Mouse (Mus musculus) embryonic stem cell, embryonic (primary cell): ENCODE data around the gene Timm8a2.

Experiments used
- CTCF ChIA-PET, 4 experiments: fragments of 300-600 bp in 2 of 4; fragments of 350-600 bp in 2 of 4; sonication (Branson Sonifier 250); formaldehyde crosslinking; loops; one replicate each; lab custom pipeline; 2022; ENCODE audit warnings: inconsistent platforms in 2 of 4; lab: Charles Lee
- POLR2A ChIA-PET, 4 experiments: fragments of 300-600 bp in 2 of 4; fragments of 350-600 bp in 2 of 4; sonication (Branson Sonifier 250); formaldehyde crosslinking; loops; one replicate each; lab custom pipeline; 2022; ENCODE audit warnings: antibody characterized with exemption in 4 of 4, inconsistent platforms in 1 of 4; lab: Charles Lee

Gene Timm8a2

GRCm38 (mm10) chr14:122068801-122069695 is 34.6 kb downstream of the Timm8a2 start:
- POLR2A ChIA-PET = interaction anchor here in 2 of 4 experiments (0.9 to 2.0 kb wide), 5 partner anchors 35 to 191 kb away, joined by 3 to 5 read pairs (median 4); partner anchors contain the start of genes Tm9sf2 (in 2 of the 2) and Ubac2 (in 1 of the 2)
- CTCF ChIA-PET = interaction anchor here in 1 of 4 experiments (0.8 kb wide), 2 partner anchors 11 kb away, joined by 3 read pairs; no protein-coding TSS in a partner anchor

GRCm38 (mm10) chr14:122069948-122070347 is 35.5 kb downstream of the Timm8a2 start:
- ChIA-PET POLR2A (interaction anchor here in 2 of 4 experiments (0.6 to 2.0 kb wide), 6 partner anchors 34 to 192 kb away, joined by 3 to 5 read pairs (median 4); partner anchors contain the start of genes Tm9sf2 (in 2 of the 2) and Ubac2 (in 1 of the 2)), CTCF (no interaction called here)

GRCm38 (mm10) chr14:122073422-122073821 is 38.9 kb downstream of the Timm8a2 start:
- CTCF ChIA-PET = interaction anchor here in 2 of 4 experiments (0.8 to 1.3 kb wide), 2 partner anchors 9 to 42 kb away, joined by 5 to 9 read pairs; no protein-coding TSS in a partner anchor
- POLR2A ChIA-PET = interaction anchor here in 1 of 4 experiments (0.5 to 0.9 kb wide), 2 partner anchors 34 to 875 kb away, joined by 3 read pairs; no protein-coding TSS in a partner anchor

GRCm38 (mm10) chr14:122074360-122074759 is 39.9 kb downstream of the Timm8a2 start:
- POLR2A ChIA-PET = interaction anchor here in 1 of 4 experiments (0.9 kb wide), 1 partner anchor 33 kb away, joined by 3 read pairs; no protein-coding TSS in a partner anchor
- CTCF ChIA-PET = interaction anchor here in 3 of 4 experiments (0.8 to 1.3 kb wide), 3 partner anchors 10 to 41 kb away, joined by 3 to 9 read pairs (median 5); no protein-coding TSS in a partner anchor

- POLR2A ChIA-PET = interaction anchor here in 2 of 4 experiments (0.6 to 0.7 kb wide), 2 partner anchors 10 to 147 kb away, joined by 3 read pairs; no protein-coding TSS in a partner anchor
- CTCF ChIA-PET = interaction anchor here in 1 of 4 experiments (0.6 to 1.2 kb wide), 3 partner anchors 11 to 147 kb away, joined by 3 to 4 read pairs (median 4); no protein-coding TSS in a partner anchor
These were observed 41.2 kb downstream of the Timm8a2 start for GRCm38 (mm10) chr14:122075485-122076200.

GRCm38 (mm10) chr14:122077017-122077416 is 42.5 kb downstream of the Timm8a2 start:
- ChIA-PET CTCF (interaction anchor here in 1 of 4 experiments (1.2 kb wide), 1 partner anchor 12 kb away, joined by 4 read pairs; no protein-coding TSS in a partner anchor), POLR2A (no interaction called here)

GRCm38 (mm10) chr14:122079428-122079827 is 45.0 kb downstream of the Timm8a2 start:
- ChIA-PET CTCF (interaction anchor here in 3 of 4 experiments (0.6 to 1.1 kb wide), 13 partner anchors 10 to 1160 kb away, joined by 3 to 17 read pairs (median 4); no protein-coding TSS in a partner anchor), POLR2A (interaction anchor here in 3 of 4 experiments (0.6 to 1.1 kb wide), 6 partner anchors 26 to 459 kb away, joined by 3 to 6 read pairs (median 3); partner anchors contain the start of gene Tm9sf2 (in 1 of the 3))

GRCm38 (mm10) chr14:122079921-122080320 is 45.4 kb downstream of the Timm8a2 start:
- POLR2A ChIA-PET = interaction anchor here in 3 of 4 experiments (0.6 to 1.1 kb wide), 6 partner anchors 25 to 460 kb away, joined by 3 to 6 read pairs (median 3); partner anchors contain the start of gene Tm9sf2 (in 1 of the 3)
- CTCF ChIA-PET = interaction anchor here in 3 of 4 experiments (0.6 to 1.1 kb wide), 15 partner anchors 11 to 1160 kb away, joined by 3 to 17 read pairs (median 4); no protein-coding TSS in a partner anchor

- POLR2A ChIA-PET = no interaction called here
- CTCF ChIA-PET = no interaction called here
These were observed 46.8 kb downstream of the Timm8a2 start for GRCm38 (mm10) chr14:122081308-122081707.

- CTCF ChIA-PET = no interaction called here
- POLR2A ChIA-PET = interaction anchor here in 2 of 4 experiments (0.7 to 1.1 kb wide), 2 partner anchors 206 to 698 kb away, joined by 3 read pairs; no protein-coding TSS in a partner anchor
These were observed 49.0 kb downstream of the Timm8a2 start for GRCm38 (mm10) chr14:122083499-122083898.

GRCm38 (mm10) chr14:122087956-122088355 is 53.5 kb downstream of the Timm8a2 start:
- POLR2A ChIA-PET = interaction anchor here in 1 of 4 experiments (1.3 kb wide), 2 partner anchors 11 to 15 kb away, joined by 3 to 5 read pairs; no protein-coding TSS in a partner anchor
- CTCF ChIA-PET = no interaction called here
